Mouse (Mus musculus): ENCODE measurements at regions not wholly inside any gene's neighbourhood (a gene's known extent, or its start where the extent isn't known, plus 50 kb on each side); places are given as distances from the start of the nearest gene placed in this dataset.

DNA sequence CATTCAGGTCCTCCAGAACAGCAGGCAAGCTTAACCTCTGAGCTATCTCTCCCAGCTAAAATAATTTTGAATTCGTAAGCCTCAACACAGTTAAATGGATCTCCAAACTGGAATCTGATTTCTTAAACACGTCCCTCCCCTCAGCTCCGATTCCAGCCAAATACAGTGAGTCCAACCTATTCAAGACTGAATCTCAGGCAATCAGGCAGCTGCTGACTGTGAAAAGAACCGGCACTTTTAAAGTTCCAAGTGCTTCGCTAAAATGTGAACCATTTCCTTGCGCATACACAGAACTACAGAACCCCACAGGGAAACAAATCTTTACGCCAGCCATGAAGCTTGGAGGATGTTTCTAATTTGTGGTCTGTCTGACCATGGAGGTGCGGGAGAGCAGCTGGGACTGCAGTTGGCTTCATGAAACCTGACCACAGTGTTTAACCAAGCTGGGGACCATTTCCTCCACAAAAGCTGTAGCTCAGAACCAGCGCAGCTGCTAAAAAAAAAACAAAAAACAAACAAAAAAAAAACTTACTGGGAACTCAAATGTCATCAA, 160.1 kb upstream of the Chd6 start:
- TF ChIP-seq CTCF (IDR thresholded peaks at IDR 0.05; ENCODE audit: low read depth, low read length) (no peak), POLR2A (IDR thresholded peaks at IDR 0.05; ENCODE audit: borderline replicate concordance, low read depth, low read length) (no peak)
